Mouse (Mus musculus) lung, adult 2 months (tissue): ENCODE data around the gene Nlrp4c.
"Not testable (repeated sequence)": the region's sequence is repeated elsewhere in the genome, so short reads cannot be mapped to it uniquely, and the experiment has no call there.

Source experiments
- CTCF ChIP-seq: fragments of 200-500 bp; IDR thresholded peaks from 2 replicates; pipeline ENCODE4 v1.5.1; 2011; ENCODE audit warnings: mild to moderate bottlenecking, low read length, control low read depth; ENCODE audit not compliant: insufficient read depth
- POLR2A ChIP-seq: fragments of 200-500 bp; IDR thresholded peaks from 2 replicates; pipeline ENCODE4 v1.6.1; 2011; ENCODE audit warnings: low read depth, mild to moderate bottlenecking, control low read depth, low read length, borderline replicate concordance; ENCODE audit errors: extremely low read depth

DNA sequence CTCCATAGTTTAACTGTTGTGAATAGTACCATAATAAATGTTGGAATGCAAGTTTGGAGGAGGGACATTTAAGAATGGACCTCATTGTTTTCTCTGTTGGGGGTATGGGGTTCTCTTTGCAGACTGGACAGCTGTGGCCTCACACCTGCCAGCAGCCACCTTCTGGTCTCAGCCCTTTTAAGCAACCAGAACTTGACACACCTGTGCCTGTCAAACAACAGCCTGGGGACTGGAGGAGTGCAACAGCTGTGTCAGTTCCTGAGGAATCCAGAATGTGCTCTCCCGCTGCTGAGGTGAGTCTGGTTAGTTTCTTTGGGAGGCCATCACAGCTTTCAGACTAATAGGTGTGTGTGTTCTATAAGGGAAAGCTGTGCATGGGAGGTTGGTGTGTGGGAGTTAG is 76.2 kb downstream of the Nlrp4c start:
- TF ChIP-seq CTCF, POLR2A: not testable (repeated sequence)
